Mouse (Mus musculus) right cerebral cortex, postnatal 25 days (tissue): ENCODE measurements around the gene Arhgef18.
A peak's percentile ranks its signal among the peaks of the same experiment; 100 is the strongest.

ENCODE experiments used
- DNase-seq: peaks from one replicate; pipeline ENCODE4 v3.0.0; 2022

Gene Arhgef18

GRCm38 (mm10) chr8:3464309-3464708 lies 71.5 kb downstream of the Arhgef18 start:
- DNase-seq: no peak

- DNase-seq: peak; percentile 76
Measured at GRCm38 (mm10) chr8:3467006-3467885, 74.4 kb downstream of the Arhgef18 start, which contains the start of gene Pex11g. Pex11g (minus strand) TSS chr8:3467680.

DNA sequence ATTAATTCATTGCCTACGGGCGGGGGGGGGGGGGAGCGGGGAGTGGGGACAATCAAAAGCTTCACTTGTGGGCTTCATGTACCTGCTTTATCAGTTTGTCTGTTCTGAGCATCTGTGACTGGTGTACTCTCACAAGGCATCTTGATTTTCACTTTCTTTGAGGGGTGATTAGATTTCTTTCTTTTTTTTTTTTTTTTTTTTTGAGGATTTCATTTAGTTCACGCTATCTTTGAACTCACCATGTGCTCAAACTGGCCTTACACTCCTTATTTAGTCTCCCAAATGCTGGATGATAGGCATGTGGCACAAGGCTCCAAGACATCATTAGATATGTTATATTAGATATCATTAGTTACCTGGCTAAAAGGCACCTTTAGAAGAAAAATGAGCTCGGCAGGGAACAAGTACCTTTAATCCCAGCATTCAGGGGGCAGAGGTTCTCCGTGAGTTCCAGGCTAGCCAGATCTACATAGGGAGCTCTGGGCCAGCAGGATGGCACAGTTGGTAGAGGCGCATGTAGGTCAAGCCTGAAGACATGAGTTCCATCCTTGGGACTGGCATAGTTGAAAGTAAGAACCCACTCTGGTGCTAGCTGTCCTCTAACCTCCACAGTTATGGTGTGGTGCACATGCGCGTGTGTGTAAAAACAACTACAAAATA lies 75.2 kb downstream of the Arhgef18 start:
- DNase-seq: no peak

DNA sequence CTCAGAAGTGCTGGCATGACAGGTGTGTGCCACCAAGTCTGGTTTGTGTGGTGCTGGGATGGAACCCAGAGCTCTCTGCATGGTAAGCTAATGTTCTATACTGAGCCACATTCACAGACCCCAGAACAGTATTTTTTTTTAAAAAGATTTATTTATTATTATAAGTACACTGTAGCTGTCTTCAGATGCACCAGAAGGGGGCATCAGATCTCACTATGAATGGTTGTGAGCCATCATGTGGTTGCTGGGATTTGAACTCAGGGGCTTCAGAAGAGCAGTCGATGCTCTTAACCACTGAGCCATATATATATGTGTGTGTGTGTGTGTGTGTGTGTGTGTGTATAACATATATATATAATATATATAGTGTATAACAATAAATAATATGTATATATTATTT lies 76.0 kb downstream of the Arhgef18 start:
- DNase-seq: no peak

- no peak for DNase-seq
Measured at GRCm38 (mm10) chr8:3470562-3470961, 77.8 kb downstream of the Arhgef18 start, which contains the start of gene Tex45. Tex45 (plus strand) TSS chr8:3470862.

DNA sequence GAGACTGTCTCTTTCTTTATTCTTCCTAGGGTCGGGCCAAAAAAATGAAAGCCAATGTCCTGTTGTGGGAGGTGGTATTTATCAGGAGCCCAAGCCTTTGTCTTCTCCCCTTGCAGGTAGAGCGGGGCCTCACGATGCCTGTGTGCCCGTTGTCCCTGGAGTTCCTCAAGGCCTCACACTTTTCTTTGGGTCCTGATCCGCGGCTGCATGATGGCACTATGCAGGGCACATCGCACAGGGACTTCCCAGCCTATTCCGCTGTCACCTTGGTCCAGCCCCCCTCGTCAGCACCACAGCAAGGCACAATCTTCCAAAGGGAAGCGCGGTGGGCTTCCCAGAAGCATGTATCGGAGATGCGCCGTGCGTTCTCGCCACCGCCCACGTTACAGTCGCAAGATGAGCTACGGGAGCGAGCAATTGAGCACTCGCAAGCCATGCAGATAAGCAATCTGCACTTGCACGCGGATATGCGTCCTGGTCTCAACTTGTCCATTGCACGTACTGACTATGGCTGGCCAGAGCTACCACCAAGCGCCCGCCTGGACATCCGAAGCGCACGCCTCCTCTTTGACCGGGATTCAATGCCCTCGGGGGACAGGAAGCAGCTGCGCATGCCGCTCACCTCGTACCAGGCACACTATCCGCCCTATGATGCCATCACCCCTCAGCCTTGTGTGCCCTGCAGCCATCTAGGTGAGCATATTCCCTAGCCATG lies 83.1 kb downstream of the Arhgef18 start:
- DNase-seq: no peak

DNA sequence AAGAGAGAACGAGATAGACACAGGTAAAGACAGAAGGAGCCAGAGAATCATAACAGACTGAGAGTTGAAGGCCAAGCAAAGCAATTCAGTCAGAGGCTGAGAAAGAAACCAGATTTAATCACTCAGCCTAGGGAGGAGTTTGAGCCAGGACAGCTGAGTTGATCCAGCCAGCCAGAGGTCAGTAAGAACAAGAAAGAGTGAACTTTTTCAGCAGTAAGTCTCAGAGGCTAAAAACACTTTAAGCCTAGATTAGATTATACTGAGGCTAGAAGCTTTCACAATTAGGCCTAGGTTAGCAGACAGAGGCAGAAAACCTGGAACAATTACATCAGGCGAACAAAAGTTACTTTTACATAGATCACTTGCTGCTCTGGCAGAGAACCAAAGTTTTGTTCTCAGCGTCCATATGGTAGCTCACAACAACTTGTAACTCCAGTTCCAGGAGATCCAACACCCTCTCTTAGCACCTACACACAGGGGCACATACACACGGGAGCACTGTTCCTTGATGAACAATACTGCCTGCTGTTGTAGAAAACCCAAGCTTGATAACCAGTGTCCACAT lies 87.5 kb downstream of the Arhgef18 start:
- no peak for DNase-seq

- no peak for DNase-seq
Measured at GRCm38 (mm10) chr8:3481605-3482004, 88.8 kb downstream of the Arhgef18 start.

DNA sequence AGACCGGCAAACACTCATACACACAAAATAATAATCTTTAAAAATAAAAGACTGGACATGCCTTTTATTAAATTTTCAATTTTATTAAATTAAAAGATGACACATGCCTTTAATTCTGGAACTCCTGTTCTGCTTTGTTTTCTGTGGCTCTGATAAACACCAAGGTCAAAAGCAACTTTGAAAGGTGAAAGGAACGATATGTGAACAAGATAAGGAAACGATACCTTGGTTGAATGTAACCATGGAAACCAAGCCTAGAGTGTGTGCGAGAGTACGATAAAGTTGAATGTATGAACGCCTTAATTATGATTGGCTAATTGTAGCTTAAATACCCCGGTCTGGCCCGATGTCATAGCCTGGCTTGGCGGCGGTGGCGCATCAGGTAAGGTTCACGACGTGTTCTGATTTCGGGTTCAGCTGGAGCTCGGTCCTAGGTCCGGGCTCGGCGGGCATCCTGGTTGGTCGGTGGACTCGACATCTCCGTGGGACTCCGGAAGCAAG lies 89.5 kb downstream of the Arhgef18 start:
- no peak for DNase-seq

DNA sequence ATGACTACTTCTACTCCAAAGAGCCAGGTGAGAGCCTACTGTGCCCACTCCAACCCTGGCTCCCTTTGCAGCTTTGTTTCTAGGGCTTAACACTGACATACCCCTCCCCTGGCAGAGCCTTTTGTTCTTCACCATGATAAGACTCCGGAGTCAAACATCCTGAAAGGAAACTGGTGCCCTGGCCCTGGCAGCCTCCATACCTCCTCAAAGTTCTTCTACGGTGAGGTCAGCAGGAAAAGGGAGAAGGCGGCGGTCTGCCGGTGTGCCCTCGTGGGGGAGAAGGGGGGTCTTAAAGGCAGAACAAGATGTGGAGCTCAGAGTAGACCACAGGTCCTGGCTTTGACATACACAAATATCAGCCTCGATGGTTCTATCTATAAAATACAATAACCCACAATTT lies 90.7 kb downstream of the Arhgef18 start:
- no peak for DNase-seq

GRCm38 (mm10) chr8:3485192-3485591 lies 92.4 kb downstream of the Arhgef18 start:
- DNase-seq: no peak

DNA sequence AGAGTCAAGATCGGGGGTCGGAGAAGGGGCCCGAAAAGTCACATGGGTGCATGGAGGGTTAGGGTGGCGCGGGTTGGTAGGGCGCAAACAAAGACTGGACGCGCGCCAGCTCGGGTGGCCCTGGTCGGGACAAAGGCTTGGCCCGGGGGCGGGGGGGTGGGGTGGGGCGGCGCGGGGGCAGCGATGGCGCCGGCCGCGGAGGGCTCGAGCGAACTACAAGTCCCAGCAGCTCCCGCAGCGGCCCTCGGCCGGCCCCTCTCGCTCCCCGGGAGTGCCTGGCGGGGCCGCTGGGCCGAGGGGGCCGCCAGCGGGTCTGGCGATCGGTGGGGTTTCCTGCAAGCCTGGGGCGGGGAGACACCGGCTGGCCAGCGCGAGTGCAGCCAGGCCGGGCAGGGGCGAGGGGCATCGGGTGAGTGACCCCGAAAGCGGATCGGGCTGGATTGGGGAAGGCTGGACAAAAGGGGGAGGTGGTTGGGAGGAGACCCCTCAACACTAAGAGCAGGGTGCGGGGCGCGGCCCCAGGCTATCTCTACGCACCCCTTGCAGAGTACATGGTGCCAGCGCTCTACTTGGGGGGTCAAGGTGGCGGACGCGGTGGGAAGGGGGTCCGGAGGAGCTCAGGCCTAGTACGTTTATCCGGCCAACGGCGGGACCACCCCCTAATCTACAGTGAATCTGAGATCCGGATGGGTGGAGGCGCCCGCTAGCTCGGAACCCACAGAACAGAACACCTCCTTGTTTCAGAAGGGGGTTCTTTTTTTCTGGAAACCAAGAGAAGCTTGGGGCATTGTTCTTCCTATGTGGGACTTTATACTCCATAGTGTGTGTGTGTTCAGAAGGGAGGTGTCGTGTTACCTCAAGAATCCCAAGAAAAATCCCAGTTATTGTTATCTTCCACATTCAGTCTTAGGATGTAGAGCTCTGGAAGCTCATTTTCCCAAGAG lies 100.4 kb downstream of the Arhgef18 start, which contains the start of gene Zfp358:
TSS of gene Zfp358 (plus strand) at position 238 of the 944 bp plus-strand sequence.
- DNase-seq: peak; percentile 79

DNA sequence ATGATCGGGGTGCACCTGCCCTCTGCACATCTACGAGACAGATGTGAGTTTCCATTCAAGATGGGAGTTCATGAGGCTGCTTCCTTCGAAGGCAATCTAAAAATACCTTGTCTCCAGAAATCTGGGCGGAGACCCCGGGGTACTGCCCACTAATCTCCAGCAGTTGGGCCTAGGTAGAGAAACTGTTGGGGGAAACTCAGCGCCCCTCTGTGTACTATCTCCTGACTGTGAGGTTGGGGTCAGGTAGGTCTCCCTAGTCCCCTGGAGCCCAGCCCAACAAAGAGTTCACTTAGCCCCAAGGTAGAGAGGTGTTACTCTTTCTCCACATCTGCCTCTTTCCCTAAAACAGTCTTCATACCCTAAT lies 101.0 kb downstream of the Arhgef18 start:
- DNase-seq: no peak

DNA sequence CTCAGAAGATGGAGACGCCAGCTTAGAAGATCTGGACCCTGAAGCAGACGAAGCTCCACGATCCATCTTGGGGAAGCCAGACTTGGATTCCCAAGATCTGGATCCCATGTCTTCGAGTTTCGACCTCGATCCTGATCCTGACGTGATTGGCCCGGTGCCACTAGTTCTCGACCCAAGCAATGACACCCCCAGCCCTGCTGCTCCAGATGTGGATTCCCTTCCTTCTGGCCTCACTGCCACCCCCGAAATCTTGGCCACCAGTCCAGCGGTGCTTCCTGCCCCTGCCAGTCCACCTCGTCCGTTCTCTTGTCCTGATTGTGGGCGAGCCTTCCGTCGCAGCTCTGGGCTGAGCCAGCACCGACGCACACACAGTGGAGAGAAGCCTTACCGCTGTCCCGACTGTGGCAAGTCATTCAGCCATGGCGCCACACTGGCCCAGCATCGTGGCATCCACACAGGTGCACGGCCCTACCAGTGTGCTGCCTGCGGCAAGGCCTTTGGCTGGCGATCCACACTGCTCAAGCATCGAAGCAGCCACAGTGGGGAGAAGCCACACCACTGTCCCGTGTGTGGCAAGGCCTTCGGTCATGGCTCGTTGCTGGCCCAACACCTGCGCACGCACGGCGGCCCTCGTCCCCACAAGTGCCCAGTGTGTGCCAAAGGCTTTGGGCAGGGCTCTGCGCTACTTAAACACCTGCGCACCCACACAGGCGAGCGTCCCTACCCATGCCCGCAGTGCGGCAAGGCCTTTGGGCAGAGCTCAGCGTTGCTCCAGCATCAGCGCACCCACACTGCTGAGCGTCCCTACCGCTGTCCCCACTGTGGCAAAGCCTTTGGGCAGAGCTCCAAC lies 103.0 kb downstream of the Arhgef18 start:
- DNase-seq: no peak

- no peak for DNase-seq
Measured at GRCm38 (mm10) chr8:3496428-3496748, 103.6 kb downstream of the Arhgef18 start.

- no peak for DNase-seq
Measured at GRCm38 (mm10) chr8:3498583-3498982, 105.8 kb downstream of the Arhgef18 start.

GRCm38 (mm10) chr8:3499751-3500150 lies 106.9 kb downstream of the Arhgef18 start:
- DNase-seq: no peak

DNA sequence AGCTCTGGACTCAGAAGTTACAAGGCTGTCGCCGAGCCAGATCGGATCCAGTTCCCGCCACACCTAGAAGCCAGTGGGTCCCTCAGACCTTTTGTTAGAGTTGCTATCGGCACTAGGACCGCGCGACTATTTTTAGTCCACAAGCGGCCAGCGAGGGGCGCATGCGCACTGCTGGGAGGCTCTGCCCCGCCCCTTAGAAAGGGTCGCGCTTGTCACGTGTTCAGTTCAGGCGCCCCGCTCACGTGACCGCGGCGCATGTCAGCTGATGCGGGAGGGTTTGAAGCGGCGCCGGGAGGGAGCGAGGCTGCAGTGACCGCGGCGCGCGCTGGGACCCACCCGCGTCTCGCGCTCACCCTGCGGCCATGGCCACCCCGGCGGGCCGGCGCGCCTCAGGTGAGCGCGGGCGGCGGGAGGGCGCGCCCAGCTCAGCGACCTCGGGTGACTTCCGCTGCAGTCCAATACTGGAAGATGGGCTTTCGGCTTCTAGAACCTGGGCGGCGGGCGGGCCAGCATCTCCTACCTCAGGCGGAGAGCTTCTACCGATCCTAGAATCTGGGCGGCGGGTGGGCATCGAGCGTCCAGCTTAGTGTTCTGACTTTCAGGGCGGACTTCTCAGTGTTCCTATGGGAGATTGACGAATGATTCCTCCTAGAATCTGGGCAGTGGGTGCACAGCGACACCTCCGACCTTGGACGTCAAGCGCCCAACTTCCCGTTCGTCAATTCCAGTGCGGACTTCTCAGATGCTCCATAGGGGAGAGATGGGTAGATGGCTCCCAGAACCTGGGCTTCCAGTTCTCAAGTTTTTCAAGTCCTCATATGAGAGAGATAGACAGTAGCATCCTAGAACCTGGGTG lies 107.7 kb downstream of the Arhgef18 start, which contains the start of gene Mcoln1:
TSS of gene Mcoln1 (plus strand) at position 223 of the 856 bp plus-strand sequence.
- DNase-seq: peak; percentile 98

GRCm38 (mm10) chr8:3502217-3502616 lies 109.4 kb downstream of the Arhgef18 start:
- DNase-seq: peak; percentile 40
